12 mouse cellular contexts compared by ENCODE assay signal in genomic region chr7:135666314-135666713, GRCm38 (mm10).
"Had no signal": no experiment of that assay in that cellular context is flagged by ENCODE, and none has a peak within 500 bp of the region (broad histone marks: within the 10 kb centered on the region; RNA-seq: fewer than 3 reads in every experiment).

No protein-coding gene starts in this region.

- DNase-seq: kidney, adult 2 months; kidney, postnatal 14 days; left cerebral cortex, postnatal 4 days; lung, adult 18-20 months; lung, postnatal 4 days; right cerebral cortex, adult 18-20 months; right cerebral cortex, postnatal 25 days; thymus, postnatal 4 days had no signal

- H3K4me1 ChIP-seq: kidney, embryonic 15.5 days; limb, embryonic 13.5 days had no signal

- H3K4me3 ChIP-seq: kidney, embryonic 15.5 days; limb, embryonic 13.5 days; midbrain, embryonic 13.5 days had no signal

- H3K27ac ChIP-seq: kidney, embryonic 15.5 days; limb, embryonic 13.5 days; midbrain, embryonic 13.5 days; stomach, postnatal 0 days had no signal
